Mouse (Mus musculus) MN1 (cell line): ENCODE measurements around the gene Prl2a1.
"Not testable (repeated sequence)": the region's sequence is repeated elsewhere in the genome, so short reads cannot be mapped to it uniquely, and the experiment has no call there.

Source experiments
- DNase-seq: peaks from one replicate; pipeline ENCODE4 v3.0.0-alpha.2; 2016; ENCODE audit warnings: low spot score

Gene Prl2a1

DNA sequence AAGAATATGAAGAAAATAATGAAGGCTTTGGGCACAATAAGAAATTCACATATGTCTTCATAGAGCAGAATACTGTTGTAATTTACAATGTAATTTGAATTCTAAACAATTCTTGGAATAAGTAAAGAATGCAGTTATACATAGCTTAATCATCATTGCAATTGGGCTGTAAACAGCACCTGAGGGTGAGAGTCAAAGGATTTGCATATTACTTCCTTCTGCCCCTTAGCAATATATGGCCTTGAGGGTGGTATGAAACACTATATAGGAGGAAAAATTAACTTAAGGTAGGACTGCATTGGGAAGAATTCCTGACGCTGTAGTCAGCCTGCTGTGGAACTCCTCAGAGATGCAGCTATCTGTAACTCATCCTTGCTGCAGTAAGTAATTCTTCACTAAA is at the start of gene Prl2a1:
Prl2a1 (plus strand) TSS at position 301 of the 400 bp plus-strand sequence.
- no peak for DNase-seq

DNA sequence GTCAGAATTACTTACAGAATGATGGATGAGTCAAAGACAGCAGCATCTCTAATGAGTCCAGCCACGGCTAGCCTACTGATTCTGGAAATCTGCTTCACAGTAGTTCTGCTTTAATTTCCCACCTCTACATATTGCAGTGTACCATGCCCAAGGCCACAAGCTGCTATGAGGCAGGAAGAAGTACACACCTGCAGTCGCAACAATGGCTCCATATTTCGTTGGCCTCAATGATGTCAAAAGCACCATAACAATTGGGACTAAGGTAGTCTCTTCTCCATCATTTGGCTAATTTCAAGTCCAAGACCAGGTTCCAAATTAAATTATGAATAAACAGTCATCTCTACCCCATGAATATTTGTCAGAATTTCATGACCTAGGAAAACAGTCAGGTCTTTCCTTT is 20.8 kb upstream of the Prl2a1 start, which contains the start of gene Prl7c1:
Prl7c1 (minus strand) TSS at position 101 of the 400 bp plus-strand sequence.
- DNase-seq = not testable (repeated sequence)

DNA sequence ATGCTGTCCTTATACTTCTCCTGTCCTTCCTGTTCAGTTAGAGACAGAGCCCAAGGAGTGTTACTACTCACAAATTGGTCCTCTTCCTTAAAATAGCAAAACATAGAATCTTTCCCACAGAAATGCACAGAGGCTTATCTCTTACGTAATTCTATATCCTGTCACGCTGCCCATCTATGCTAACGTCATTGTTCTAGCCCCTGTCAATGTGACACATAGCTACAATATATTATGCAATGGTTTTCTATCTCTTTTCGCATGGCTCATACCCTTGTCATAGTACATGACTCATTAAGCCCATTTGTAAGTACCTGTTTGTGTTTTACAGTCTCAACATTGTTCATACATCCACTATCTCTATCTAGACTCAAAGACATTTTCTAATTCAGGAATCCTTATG is 2.2 kb upstream of the Prl2a1 start:
- no peak for DNase-seq

DNA sequence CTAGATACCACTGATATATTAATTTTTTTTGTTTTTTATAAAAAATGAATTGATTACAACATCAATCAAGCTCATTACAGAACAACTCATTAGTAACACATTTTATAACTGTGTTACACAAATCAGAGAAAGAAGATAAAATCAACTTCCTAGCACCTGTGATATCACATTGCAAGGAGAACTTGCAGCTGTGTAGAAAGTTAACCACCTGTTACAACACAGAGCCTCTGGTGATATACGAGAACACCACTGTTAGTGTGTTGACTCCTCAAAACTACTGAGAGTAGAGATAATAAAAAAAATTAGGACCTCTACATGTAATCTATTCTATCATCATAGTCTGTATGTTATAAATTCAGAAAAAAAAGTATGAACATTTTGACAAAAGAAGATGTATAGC is 1.3 kb downstream of the Prl2a1 start:
- no peak for DNase-seq

DNA sequence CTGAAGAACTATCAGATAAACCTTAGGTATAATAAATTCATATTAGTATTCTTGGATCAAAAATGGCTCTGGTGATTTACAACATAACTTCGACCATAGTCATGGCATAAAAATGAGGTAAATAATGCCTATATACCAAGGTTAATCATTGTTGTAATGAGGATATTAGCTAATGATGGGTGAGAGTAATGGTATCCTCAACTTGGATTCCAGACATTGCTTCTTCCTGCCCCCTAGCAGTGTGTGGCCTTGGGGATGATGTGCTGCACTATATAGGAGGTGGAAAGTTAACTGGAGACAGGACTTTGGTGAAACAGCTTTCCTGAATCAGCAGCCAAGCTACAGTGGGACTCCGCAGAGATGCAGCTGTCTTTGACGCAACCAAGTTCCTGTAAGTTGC is 47.6 kb downstream of the Prl2a1 start, which contains the start of gene Prl2c1:
Prl2c1 (plus strand) TSS at position 301 of the 400 bp plus-strand sequence.
- DNase-seq = no peak
